Mouse (Mus musculus) monocyte, adult 5-6 weeks (primary cell): ENCODE data around the gene Dnali1. TPM values are rescaled to one million over a fixed set of nuclear protein-coding genes. Genes with fewer than 3 reads are reported as not detected.

Source experiments
- ATAC-seq: fragments of 153-309, 156-312 bp; replicated peaks from 2 replicates; pipeline ENCODE4 v1.8.0; 2017; ENCODE audit warnings: mild to moderate bottlenecking; ENCODE audit not compliant: low TSS enrichment, insufficient number of reproducible peaks, severe bottlenecking, poor library complexity, low FRiP score
- total RNA-seq: library from RNA; stranded (forward); fragments of 200-1000, 200-491, 200-594 nt; gene quantifications from 3 replicates; pipeline ENCODE4 v1.2.3, GENCODE M21; 2017

Gene Dnali1
- 0.43 TPM in 1 of 3 replicates, not detected in the others for total RNA-seq

DNA sequence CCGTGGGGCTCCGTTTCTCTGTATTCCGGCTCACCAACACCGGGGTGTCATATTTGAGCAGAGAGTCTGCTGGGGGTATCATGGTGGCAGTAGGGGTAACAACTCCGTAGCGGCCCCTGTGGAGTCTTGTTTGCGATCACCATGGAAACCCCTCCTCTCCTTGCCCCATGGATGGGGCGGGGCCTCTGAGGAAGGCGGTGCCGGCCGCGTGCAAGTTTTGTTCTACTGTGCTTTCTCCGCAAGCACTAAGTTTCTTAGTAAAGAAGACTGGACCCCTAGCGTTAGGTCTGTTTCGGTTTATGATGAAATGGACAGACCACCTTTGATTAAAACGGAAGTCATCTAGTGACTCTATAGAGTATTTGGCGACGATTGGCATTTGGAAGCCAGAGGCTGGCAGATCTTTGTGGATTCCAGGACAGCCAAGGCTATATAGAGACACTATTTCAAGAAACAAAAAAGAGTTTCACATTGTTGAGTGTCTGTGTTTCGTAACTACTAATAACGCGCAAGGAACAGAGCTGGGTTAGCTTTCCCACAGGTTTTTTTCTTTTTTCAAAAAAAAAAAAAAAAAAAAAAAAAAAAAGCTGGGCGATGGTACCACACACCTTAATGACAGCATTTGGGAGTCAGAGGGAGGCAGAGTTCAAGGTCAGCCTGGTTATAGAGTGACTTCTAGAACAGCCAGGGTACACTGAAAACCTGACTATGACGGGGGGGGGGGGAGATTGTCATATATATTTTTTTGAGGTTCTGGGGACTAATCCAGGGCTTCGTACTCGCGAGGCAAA is at the start of gene Dnali1:
Dnali1 (minus strand) TSS at position 187 of the 791 bp plus-strand sequence.
- ATAC-seq: 0 out of 2 replicates have a peak, but pooled peaks have one; percentile 32

- 0 out of 2 replicates have a peak, but pooled peaks have one; percentile 1 for ATAC-seq
Measured at GRCm38 (mm10) chr4:125115081-125115480, 49.6 kb upstream of the Dnali1 start.

GRCm38 (mm10) chr4:125114638-125115037 is 49.1 kb upstream of the Dnali1 start:
- ATAC-seq: peak; percentile 40

GRCm38 (mm10) chr4:125105354-125105753 is 39.9 kb upstream of the Dnali1 start:
- ATAC-seq: no peak

- ATAC-seq: no peak
Measured at GRCm38 (mm10) chr4:125101334-125101733, 35.8 kb upstream of the Dnali1 start.

GRCm38 (mm10) chr4:125099458-125099857 is 34.0 kb upstream of the Dnali1 start:
- peak; percentile 73 for ATAC-seq

DNA sequence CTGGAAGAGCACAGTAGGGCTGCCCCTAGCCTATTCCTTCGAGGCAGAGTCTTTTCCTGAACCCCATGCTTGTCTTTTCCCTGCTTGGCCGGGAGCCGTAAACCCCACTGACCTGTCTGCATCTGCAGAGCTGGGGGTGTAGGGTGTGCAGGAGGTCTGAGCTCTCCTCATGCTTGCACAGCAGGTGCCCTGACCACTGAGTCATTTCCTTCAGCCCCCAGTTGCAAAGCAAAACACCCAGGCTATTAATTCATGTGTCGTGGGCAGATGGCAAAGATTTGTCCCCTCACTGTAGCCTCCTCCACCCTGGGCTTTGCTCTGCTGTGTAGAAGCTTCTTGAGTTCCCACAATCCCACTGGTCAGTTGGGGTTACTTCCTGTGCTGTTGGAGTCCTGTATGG is 31.9 kb upstream of the Dnali1 start:
- ATAC-seq: no peak

DNA sequence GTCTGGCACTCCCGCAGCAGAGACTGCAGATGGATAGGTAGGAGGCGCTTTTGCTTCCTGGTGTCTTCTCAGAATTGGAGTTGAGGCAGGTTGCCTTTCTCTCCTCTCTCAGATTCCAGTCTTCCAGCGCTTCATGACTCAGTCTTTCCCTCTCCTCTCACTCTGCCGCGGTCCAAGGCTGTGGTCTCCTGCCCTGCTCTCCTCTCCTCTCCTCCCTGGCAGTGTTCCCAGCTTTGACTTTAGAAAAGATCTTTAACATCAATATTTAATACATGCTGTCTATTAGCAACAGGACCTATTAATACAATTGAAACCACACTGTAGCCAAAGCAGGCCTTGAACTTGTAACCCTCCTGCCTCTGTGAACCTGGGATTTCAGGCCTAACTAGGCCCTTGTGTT is 30.6 kb upstream of the Dnali1 start:
- ATAC-seq: no peak

DNA sequence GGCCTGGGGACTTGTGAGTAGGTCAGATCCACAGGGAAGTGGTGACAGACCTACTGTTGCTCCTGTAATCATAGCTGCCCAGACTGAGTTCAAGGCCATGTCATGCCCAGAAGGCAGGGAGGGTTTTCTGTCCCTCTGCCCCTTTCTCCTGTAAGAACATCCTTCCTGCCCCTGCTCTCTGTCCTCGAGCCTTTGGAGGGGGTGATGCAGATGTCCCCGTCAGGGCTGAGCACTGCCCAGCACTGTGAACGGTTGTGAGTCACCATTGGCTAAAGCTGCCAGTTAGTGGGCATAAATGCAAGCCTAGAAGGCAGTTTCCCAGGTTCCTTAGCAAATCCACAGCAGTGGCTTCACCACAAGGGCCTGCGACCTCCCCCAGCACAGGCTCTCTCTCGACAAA is 27.5 kb upstream of the Dnali1 start:
- ATAC-seq: no peak

GRCm38 (mm10) chr4:125085346-125085841 is 19.9 kb upstream of the Dnali1 start:
- ATAC-seq: peak; percentile 48

- peak; percentile 56 for ATAC-seq
Measured at GRCm38 (mm10) chr4:125084403-125085345, 19.2 kb upstream of the Dnali1 start, which contains the start of gene Meaf6. Gene Meaf6 (plus strand): TSS chr4:125085134.

GRCm38 (mm10) chr4:125078698-125079097 is 13.2 kb upstream of the Dnali1 start:
- ATAC-seq: no peak

DNA sequence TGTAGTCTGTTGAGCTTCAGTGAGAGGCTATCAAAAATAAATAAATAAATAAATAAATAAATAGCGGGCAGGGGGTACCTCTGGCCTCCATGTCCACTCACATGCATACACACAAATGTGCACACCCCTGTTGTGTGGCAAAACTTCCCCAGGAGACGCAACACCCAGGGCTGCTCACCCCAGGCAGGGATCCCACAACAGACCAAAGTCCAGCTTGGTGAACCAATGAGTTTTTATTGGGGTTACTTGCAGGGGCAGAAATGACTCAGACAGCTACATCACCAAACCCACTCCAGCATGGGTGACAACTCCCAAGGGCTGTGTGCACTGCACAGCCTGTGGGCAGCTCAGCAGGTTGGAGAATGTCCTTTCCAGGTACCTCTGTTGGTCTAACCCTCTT is 12.2 kb upstream of the Dnali1 start:
- no peak for ATAC-seq

- ATAC-seq: peak; percentile 97
Measured at GRCm38 (mm10) chr4:125066490-125067370, 1.2 kb upstream of the Dnali1 start, which contains the start of gene Snip1. Gene Snip1 (plus strand): TSS chr4:125066672.

- no peak for ATAC-seq
Measured at GRCm38 (mm10) chr4:125063829-125064228, 1.7 kb downstream of the Dnali1 start.

DNA sequence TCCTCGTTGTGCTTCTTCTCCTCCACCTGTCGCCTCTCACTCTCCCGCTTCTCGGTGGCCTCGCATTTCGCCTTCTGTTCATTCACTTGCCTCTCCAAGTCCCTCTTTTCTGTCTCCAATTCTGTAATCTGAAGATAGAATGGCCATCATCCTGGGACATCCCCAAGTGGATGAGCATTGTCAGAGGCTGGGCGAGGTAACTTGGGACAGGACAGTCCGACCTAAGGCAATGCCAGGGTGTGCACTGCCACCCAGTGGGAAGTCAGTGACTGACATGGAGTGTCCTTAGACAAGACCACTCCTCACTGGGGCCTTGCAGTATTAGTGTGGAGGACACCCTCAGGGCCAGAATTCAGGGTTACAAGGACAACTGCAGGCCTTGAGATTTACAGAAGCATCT is 6.5 kb downstream of the Dnali1 start:
- ATAC-seq: 0 out of 2 replicates have a peak, but pooled peaks have one; percentile 40

GRCm38 (mm10) chr4:125058033-125058432 is 7.5 kb downstream of the Dnali1 start:
- no peak for ATAC-seq

DNA sequence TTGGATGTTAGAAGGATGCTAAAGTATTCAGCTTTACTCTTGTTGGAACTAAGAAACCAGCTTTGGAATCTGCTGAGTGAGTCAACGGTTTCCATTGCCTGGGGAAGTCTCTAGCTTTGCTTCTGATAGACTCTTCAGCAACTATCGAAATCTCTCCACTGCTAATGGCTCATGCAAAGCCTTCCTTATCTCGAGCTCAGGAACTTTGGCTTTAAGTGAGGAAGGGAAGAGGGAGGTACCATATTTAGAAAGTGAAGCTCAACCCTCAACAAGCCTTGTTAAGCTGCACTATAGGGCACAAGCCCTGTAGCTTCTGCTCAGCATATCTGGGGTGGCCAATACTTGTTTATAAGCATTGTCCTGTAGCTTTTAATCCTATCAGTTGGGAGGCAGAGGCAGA is 8.2 kb downstream of the Dnali1 start:
- no peak for ATAC-seq
